Mouse (Mus musculus) myocyte (in vitro differentiated cells): ENCODE data around the gene Lta.

Experiments
- MAX ChIP-seq: IDR thresholded peaks from one replicate; pipeline ENCODE4 v1.6.1; 2011; ENCODE audit warnings: low read depth, mild to moderate bottlenecking, control low read depth
- POLR2A ChIP-seq: IDR thresholded peaks from one replicate; pipeline ENCODE4 v1.6.1; 2011; ENCODE audit warnings: low read depth, mild to moderate bottlenecking, control low read depth, moderate library complexity; ENCODE audit not compliant: insufficient read length
- POLR2AphosphoS2 ChIP-seq: IDR thresholded peaks from one replicate; pipeline ENCODE4 v1.6.1; 2011; ENCODE audit warnings: low read depth, control low read depth; ENCODE audit not compliant: insufficient read length
- TCF12 ChIP-seq: IDR thresholded peaks from one replicate; pipeline ENCODE4 v1.6.1; 2011; ENCODE audit warnings: mild to moderate bottlenecking, control low read depth; ENCODE audit not compliant: poor library complexity, insufficient read depth, severe bottlenecking

DNA sequence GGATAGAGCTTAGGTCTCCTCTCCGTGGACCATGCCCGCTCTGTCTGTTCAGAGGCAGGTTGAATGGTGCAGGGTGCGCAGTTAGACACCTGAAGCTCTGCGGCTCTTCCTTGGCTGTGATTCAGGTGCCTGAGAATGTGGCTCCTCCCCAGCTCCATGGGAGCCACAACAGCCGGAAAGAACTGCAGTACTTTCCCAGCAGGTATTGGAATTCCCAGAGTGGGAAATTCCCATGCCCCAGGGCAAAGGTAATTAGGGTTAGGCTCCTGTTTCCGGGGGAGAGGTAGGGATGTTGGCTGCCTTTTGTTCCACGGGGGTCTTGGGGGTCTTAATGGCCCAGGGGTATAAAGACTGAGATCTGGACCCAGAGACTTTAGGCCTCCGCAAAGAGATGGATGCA lies 6.2 kb downstream of the Lta start:
- TF ChIP-seq POLR2AphosphoS2 (no peak), POLR2A (no peak), MAX (no peak), TCF12 (no peak)
